In the genomic region with DNA sequence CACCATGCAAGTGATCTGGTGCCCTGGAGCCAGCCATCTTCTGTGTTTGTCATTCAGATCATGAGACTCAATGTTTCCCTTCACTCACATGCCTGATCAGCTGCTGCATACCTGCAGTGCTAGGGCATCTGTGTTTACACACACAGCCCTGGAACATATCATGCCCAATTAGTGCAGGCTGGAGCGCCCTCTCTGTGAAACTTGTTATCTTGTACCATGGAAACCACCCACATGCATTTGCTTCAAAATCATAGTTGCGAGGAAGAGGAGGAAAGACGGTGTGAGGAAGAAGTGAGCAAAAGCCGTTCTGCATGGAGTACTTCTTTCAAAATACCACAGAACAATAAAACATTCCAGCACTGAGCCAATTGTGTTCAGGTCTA, we compare ENCODE assay signal across 21 mouse cellular contexts.
A peak's percentile ranks its signal among the peaks of the same experiment; 100 is the strongest.
DNase-seq lines count a peak whose midpoint lies in the region; ATAC-seq and TF ChIP-seq lines count a peak whose summit lies in the region.
"Had no signal": no experiment of that assay in that cellular context is flagged by ENCODE, and none has a peak within 500 bp of the region (broad histone marks: within the 10 kb centered on the region; RNA-seq: fewer than 3 reads in every experiment).

No protein-coding gene starts in this region.

- H3K36me3 ChIP-seq in forebrain, embryonic 15.5 days, result peaks cover 5% of the 10 kb centered on the region; the same call in 1 of the 2 replicates
- H3K36me3 ChIP-seq in forebrain, embryonic 12.5 days (replicated peaks), result peaks cover 22% of the 10 kb centered on the region
- no peaks in the 10 kb centered on the region for H3K36me3 ChIP-seq in heart, embryonic 15.5 days
- H3K36me3 ChIP-seq: embryonic facial prominence, embryonic 15.5 days; lung, embryonic 15.5 days had no signal

- 0 out of 2 replicates have a peak overlapping the region, but pooled peaks have one; percentile 8 for H3K27ac ChIP-seq in forebrain, embryonic 15.5 days (replicated peaks)
- no peak overlapping the region for H3K27ac ChIP-seq in forebrain, embryonic 12.5 days
- peak overlapping the region; percentile 48 for H3K27ac ChIP-seq in heart, embryonic 15.5 days
- H3K27ac ChIP-seq in cortical plate, adult 2 months (ENCODE audit: insufficient read depth, low read length), result peak overlapping the region; percentile 57
- H3K27ac ChIP-seq: embryonic facial prominence, embryonic 15.5 days; hindbrain, embryonic 14.5 days; liver, embryonic 14.5 days; lung, embryonic 15.5 days; macrophage; midbrain, embryonic 13.5 days had no signal

- no peak for TF ChIP-seq CTCF in cortical plate, adult 2 months (IDR thresholded peaks at IDR 0.05; ENCODE audit: extremely low read depth, insufficient read depth, low read length)

- no peak overlapping the region for H3K4me2 ChIP-seq in forebrain, embryonic 15.5 days (replicated peaks)
- H3K4me2 ChIP-seq in forebrain, embryonic 12.5 days, result no peak overlapping the region
- H3K4me2 ChIP-seq in heart, embryonic 15.5 days, result no peak overlapping the region
- H3K4me2 ChIP-seq: embryonic facial prominence, embryonic 15.5 days; heart, embryonic 11.5 days; hindbrain, embryonic 14.5 days; lung, embryonic 15.5 days; midbrain, embryonic 13.5 days had no signal

- no peak overlapping the region for H3K9ac ChIP-seq in forebrain, embryonic 15.5 days (replicated peaks)
- H3K9ac ChIP-seq in forebrain, embryonic 12.5 days, result no peak overlapping the region
- no peak overlapping the region for H3K9ac ChIP-seq in heart, embryonic 15.5 days
- H3K9ac ChIP-seq: embryonic facial prominence, embryonic 15.5 days; hindbrain, embryonic 14.5 days; liver, embryonic 14.5 days; lung, embryonic 15.5 days; midbrain, embryonic 13.5 days had no signal

- intact Hi-C loops in heart, postnatal 36 days (cut with DNase I), result no loop called here
- intact Hi-C loops in left cerebral cortex, postnatal 25 days (cut with DNase I), result no loop called here
- intact Hi-C loops in left cerebral cortex, postnatal 10 days (cut with DNase I), result no loop called here

- no peaks in the 10 kb centered on the region for H3K9me3 ChIP-seq in forebrain, embryonic 15.5 days
- H3K9me3 ChIP-seq in forebrain, embryonic 12.5 days, result no peaks in the 10 kb centered on the region
- no peaks in the 10 kb centered on the region for H3K9me3 ChIP-seq in heart, embryonic 15.5 days (replicated peaks)
- H3K9me3 ChIP-seq: embryonic facial prominence, embryonic 15.5 days; lung, embryonic 15.5 days; midbrain, embryonic 13.5 days had no signal

- TF ChIP-seq POLR2A in cortical plate, adult 2 months (IDR thresholded peaks at IDR 0.05; ENCODE audit: extremely low read depth, insufficient read depth, low read length), result no peak

- ATAC-seq in forebrain, embryonic 15.5 days (replicated peaks), result no peak
- ATAC-seq in forebrain, embryonic 12.5 days (ENCODE audit: low FRiP score), result no peak
- ATAC-seq in heart, embryonic 15.5 days (replicated peaks; ENCODE audit: insufficient number of reproducible peaks, insufficient read depth, low FRiP score, low read depth), result 0 out of 2 replicates have a peak, but pooled peaks have one; percentile 35
- ATAC-seq: activated CD4-positive, CD25-positive, alpha-beta regulatory T cell, adult 4 months; midbrain, embryonic 13.5 days had no signal

- H3K4me3 ChIP-seq in forebrain, embryonic 15.5 days, result no peak overlapping the region
- no peak overlapping the region for H3K4me3 ChIP-seq in forebrain, embryonic 12.5 days (replicated peaks)
- no peak overlapping the region for H3K4me3 ChIP-seq in heart, embryonic 15.5 days
- no peak overlapping the region for H3K4me3 ChIP-seq in cortical plate, adult 2 months (ENCODE audit: insufficient read depth, low read length)
- H3K4me3 ChIP-seq: embryonic facial prominence, embryonic 15.5 days; lung, embryonic 15.5 days; midbrain, embryonic 13.5 days; myocyte had no signal

- no peak for DNase-seq in heart, postnatal 36 days
- DNase-seq in left cerebral cortex, postnatal 25 days (ENCODE audit: low spot score in 2 of 2), result peak; percentile 39 to 49
- no peak for DNase-seq in left cerebral cortex, postnatal 10 days (ENCODE audit: extremely low spot score in 1 of 2, low spot score in 2 of 2)
- no peak for DNase-seq in lung, postnatal 14 days
- DNase-seq: adrenal gland, postnatal 14 days; cerebellum, adult 11 months; cerebellum, postnatal 10 days; gastrocnemius, postnatal 14 days had no signal

- WGBS in forebrain, embryonic 15.5 days, result 90% methylated on average over 4 of the region's 4 CpGs
- 83% methylated on average over 4 of the region's 4 CpGs for WGBS in forebrain, embryonic 12.5 days
- 61% methylated on average over 4 of the region's 4 CpGs for WGBS in heart, embryonic 15.5 days

- H3K4me1 ChIP-seq in forebrain, embryonic 15.5 days, result no peaks in the 10 kb centered on the region
- no peaks in the 10 kb centered on the region for H3K4me1 ChIP-seq in forebrain, embryonic 12.5 days
- peaks cover 27% of the 10 kb centered on the region for H3K4me1 ChIP-seq in heart, embryonic 15.5 days (replicated peaks)
- peaks cover 17% of the 10 kb centered on the region for H3K4me1 ChIP-seq in cortical plate, adult 2 months (ENCODE audit: control insufficient read depth, insufficient read depth, low read length)
- H3K4me1 ChIP-seq: lung, embryonic 15.5 days; midbrain, embryonic 13.5 days had no signal

- no peaks in the 10 kb centered on the region for H3K27me3 ChIP-seq in forebrain, embryonic 15.5 days
- no peaks in the 10 kb centered on the region for H3K27me3 ChIP-seq in forebrain, embryonic 12.5 days
- H3K27me3 ChIP-seq in heart, embryonic 15.5 days, result no peaks in the 10 kb centered on the region
- H3K27me3 ChIP-seq: embryonic facial prominence, embryonic 15.5 days; lung, embryonic 15.5 days; midbrain, embryonic 13.5 days had no signal

Comparison
In these comparisons a context has a peak if more than half of its experiments do, and no peak if none do; other contexts are left out.
1. DNase-seq: peak in left cerebral cortex, postnatal 25 days (2 of 2); none in heart, postnatal 36 days (0 of 2), left cerebral cortex, postnatal 10 days (0 of 2) and lung, postnatal 14 days (single experiment).